Mouse (Mus musculus) heart, postnatal 0 days (tissue): ENCODE results near the gene H2-Ob. TPM values are rescaled to one million over a fixed set of nuclear protein-coding genes. Genes with fewer than 3 reads are reported as not detected.

ENCODE experiments used
- ATAC-seq: fragments of 200-750 bp; cut with Nextera tagmentation; 2 replicates; pipeline ENCODE4 v1.8.0; 2017; ENCODE audit warnings: low read depth, moderate number of reproducible peaks, moderate library complexity; ENCODE audit not compliant: insufficient read depth
- DNase-seq: peaks from one replicate; pipeline ENCODE4 v3.0.0-alpha.2; 2016; ENCODE audit warnings: low spot score
- H3K27ac ChIP-seq: fragments of 300-500 bp; sonication (generic); 2 replicates; pipeline ENCODE4 v1.5.1; 2014; ENCODE audit warnings: low read depth, mild to moderate bottlenecking
- H3K27me3 ChIP-seq: fragments of 300-500 bp; sonication (generic); 2 replicates; pipeline ENCODE4 v1.6.1; 2014; ENCODE audit warnings: low read length, mixed read lengths; ENCODE audit not compliant: control insufficient read depth, insufficient read depth
- H3K36me3 ChIP-seq: fragments of 300-500 bp; sonication (generic); replicated peaks from 2 replicates; pipeline ENCODE4 v1.6.1; 2014; ENCODE audit warnings: low read length, mixed read lengths; ENCODE audit not compliant: control insufficient read depth, insufficient read depth
- H3K4me1 ChIP-seq: fragments of 300-500 bp; sonication (generic); 2 replicates; pipeline ENCODE4 v1.6.1; 2014; ENCODE audit warnings: antibody characterized with exemption; ENCODE audit not compliant: control insufficient read depth, insufficient read depth
- H3K4me2 ChIP-seq: fragments of 300-500 bp; sonication (generic); 2 replicates; pipeline ENCODE4 v1.6.1; 2014; ENCODE audit warnings: low read depth, mild to moderate bottlenecking, low read length, moderate library complexity
- H3K4me3 ChIP-seq: fragments of 300-500 bp; sonication (generic); 2 replicates; pipeline ENCODE4 v1.5.1; 2014; ENCODE audit warnings: low read depth, low read length
- H3K9ac ChIP-seq: fragments of 300-500 bp; sonication (generic); replicated peaks from 2 replicates; pipeline ENCODE4 v1.6.1; 2014; ENCODE audit warnings: low read depth, low read length, mixed read lengths
- H3K9me3 ChIP-seq: fragments of 300-500 bp; sonication (generic); replicated peaks from 2 replicates; pipeline ENCODE4 v1.6.1; 2016; ENCODE audit warnings: low read length; ENCODE audit not compliant: control insufficient read depth
- CTCF ChIP-seq: IDR thresholded peaks from 2 replicates; pipeline ENCODE4 v1.5.1; 2016; ENCODE audit warnings: antibody characterized with exemption, control low read depth, low read depth
- EP300 ChIP-seq: IDR thresholded peaks from 2 replicates; pipeline ENCODE4 v1.6.1; 2016; ENCODE audit warnings: antibody characterized with exemption, low read depth
- WGBS: fragments of 180-500 bp; shearing (Covaris S2); extraction: QIAGEN DNeasy Blood & Tissue Kit; methylation state at CpG from one replicate; pipeline ENCODE4 v1.1.7; 2014; 5-methylcytosine and 5-hydroxymethylcytosine counted together
- polyA plus RNA-seq: library from polyadenylated mRNA; unstranded; fragments of >200 nt; fragmentation: Nextera tagmentation; extraction: Ambion mirVana; gene quantifications from 2 replicates; pipeline ENCODE4 v1.2.1, GENCODE M21; 2015
- total RNA-seq: library from RNA; depleted of rRNA; stranded (reverse); fragments of >200 nt; gene quantifications from 2 replicates; pipeline ENCODE4 v1.2.3, GENCODE M21; 2014; ENCODE audit warnings: low replicate concordance

H2-Ob gene
- total and polyA plus RNA-seq, 2 experiments from 2014 or later: 0.08 TPM; not detected in 1

- Histone ChIP-seq H3K4me2 (peak within 1 kb of the TSS; percentile 74), H3K9ac (peak within 1 kb of the TSS; percentile 55), H3K36me3 (no peaks in the 10 kb centered on the region), H3K27me3 (peaks cover 62% of the 10 kb centered on the region), H3K4me3 (peak within 1 kb of the TSS; percentile 63), H3K9me3 (no peaks in the 10 kb centered on the region), H3K4me1 (no peaks in the 10 kb centered on the region), H3K27ac (peak within 1 kb of the TSS; percentile 13; the same call in 1 of the 2 replicates)
- 7% methylated on average over 41 of the region's 41 CpGs for WGBS
- DNase-seq: peak; percentile 79
- ATAC-seq: peak; percentile 90
- TF ChIP-seq EP300 (no peak), CTCF (no peak)
These were observed 41.5 kb upstream of the H2-Ob start, which contains the start of gene Psmb8 for GRCm38 (mm10) chr17:34196941-34197894. Gene Psmb8 (plus strand): TSS chr17:34197721.

- Histone ChIP-seq H3K27ac (peak overlapping the region; percentile 13; the same call in 1 of the 2 replicates), H3K27me3 (peaks cover 54% of the 10 kb centered on the region), H3K4me2 (peak overlapping the region; percentile 74), H3K4me3 (peak overlapping the region; percentile 63), H3K9me3 (no peaks in the 10 kb centered on the region), H3K36me3 (no peaks in the 10 kb centered on the region), H3K4me1 (no peaks in the 10 kb centered on the region), H3K9ac (peak overlapping the region; percentile 55)
- 3% methylated on average over 32 of the region's 32 CpGs for WGBS
- TF ChIP-seq CTCF (no peak), EP300 (no peak)
- DNase-seq (peak; percentile 25), ATAC-seq (peak; percentile 33; the same call in 1 of the 2 replicates)
These were observed 40.7 kb upstream of the H2-Ob start for GRCm38 (mm10) chr17:34197904-34198520.

- Histone ChIP-seq H3K9ac (peak overlapping the region; percentile 55), H3K27me3 (peaks cover 52% of the 10 kb centered on the region), H3K4me2 (peak overlapping the region; percentile 74), H3K36me3 (no peaks in the 10 kb centered on the region), H3K4me1 (no peaks in the 10 kb centered on the region), H3K4me3 (peak overlapping the region; percentile 63), H3K27ac (no peak overlapping the region), H3K9me3 (no peaks in the 10 kb centered on the region)
- TF ChIP-seq EP300: no peak
- 7% methylated on average over 11 of the region's 11 CpGs for WGBS
- ATAC-seq: no peak
- no peak for DNase-seq
These were observed 40.2 kb upstream of the H2-Ob start for GRCm38 (mm10) chr17:34198521-34198912.

- Histone ChIP-seq H3K4me1 (no peaks in the 10 kb centered on the region), H3K4me3 (peak overlapping the region; percentile 63; the same call in 1 of the 2 replicates), H3K27ac (no peak overlapping the region), H3K27me3 (peaks cover 45% of the 10 kb centered on the region), H3K4me2 (peak overlapping the region; percentile 74; the same call in 1 of the 2 replicates), H3K36me3 (no peaks in the 10 kb centered on the region), H3K9ac (no peak overlapping the region; the same call in 1 of the 2 replicates), H3K9me3 (no peaks in the 10 kb centered on the region)
- ATAC-seq: no peak
- no peak for DNase-seq
- no peak for TF ChIP-seq CTCF
- no peak for TF ChIP-seq EP300
- WGBS: 70% methylated on average over 12 of the region's 12 CpGs
These were observed 39.6 kb upstream of the H2-Ob start for GRCm38 (mm10) chr17:34199050-34199619.

- Histone ChIP-seq H3K27ac (no peak overlapping the region), H3K27me3 (peaks cover 40% of the 10 kb centered on the region), H3K4me1 (no peaks in the 10 kb centered on the region), H3K9me3 (no peaks in the 10 kb centered on the region), H3K9ac (no peak overlapping the region), H3K4me3 (no peak overlapping the region), H3K36me3 (no peaks in the 10 kb centered on the region), H3K4me2 (no peak overlapping the region)
- ATAC-seq (no peak), DNase-seq (no peak)
- WGBS: 85% methylated on average over 10 of the region's 10 CpGs
- no peak for TF ChIP-seq CTCF
These were observed 38.7 kb upstream of the H2-Ob start for GRCm38 (mm10) chr17:34200047-34200446.
